Mouse (Mus musculus) spleen, adult 2 months (tissue): ENCODE data around the gene Erbb4.

ENCODE experiments used
- CTCF ChIP-seq: fragments of 200-500 bp; IDR thresholded peaks from 2 replicates; pipeline ENCODE4 v1.5.1; 2011; ENCODE audit warnings: mild to moderate bottlenecking, inconsistent platforms; ENCODE audit not compliant: insufficient read depth, insufficient read length, insufficient replicate concordance; ENCODE audit errors: extremely low read depth
- POLR2A ChIP-seq: fragments of 200-500 bp; IDR thresholded peaks from 2 replicates; pipeline ENCODE4 v1.6.1; 2011; ENCODE audit warnings: low read depth, low read length, inconsistent platforms

- TF ChIP-seq CTCF (no peak), POLR2A (no peak)
Measured at GRCm38 (mm10) chr1:69105493-69106321, 2.2 kb downstream of the Erbb4 start.
